Mouse (Mus musculus) B cell, adult 67 days (primary cell): ENCODE data around the gene Gm21775. TPM values are rescaled to one million over a fixed set of nuclear protein-coding genes. Genes with fewer than 3 reads are reported as not detected.

ENCODE experiments used
- total RNA-seq, 2 experiments: library from RNA; stranded (reverse); gene quantifications; 4 replicates each; pipeline ENCODE4 v1.2.4; 2023

Gene Gm21775
- not detected for total RNA-seq

GRCm38 (mm10) chrY:10553153-10553552 lies at the start of gene Gm21775:
Gene Gm21775, plus strand, starts transcription at chrY:10553453.

GRCm38 (mm10) chrY:10535942-10536341 lies 17.3 kb upstream of the Gm21775 start, which contains the start of gene Gm20737:
Gene Gm20737, minus strand, starts transcription at chrY:10536042.

Other genes starting within 250 kb of the Gm21775 start
- gene Gm20834, start 228.9 kb upstream of the Gm21775 start, total RNA-seq: not detected
- gene Gm28510, start 140.7 kb upstream of the Gm21775 start, total RNA-seq: not detected
- not detected for gene Gm20737, start 17.4 kb upstream of the Gm21775 start, total RNA-seq
- not detected for gene Gm21900, start 62.9 kb downstream of the Gm21775 start, total RNA-seq
- gene Gm20777, start 199.0 kb downstream of the Gm21775 start, total RNA-seq: not detected